Mouse (Mus musculus): Measurements from ENCODE around the gene Vax1. TPM values are rescaled to one million over a fixed set of nuclear protein-coding genes. Genes with fewer than 3 reads are reported as not detected.
A peak's percentile ranks its signal among the peaks of the same experiment; 100 is the strongest.

Gene Vax1
- polyA plus RNA-seq, 1 experiment from 2014 or later: 5.8 TPM

DNA sequence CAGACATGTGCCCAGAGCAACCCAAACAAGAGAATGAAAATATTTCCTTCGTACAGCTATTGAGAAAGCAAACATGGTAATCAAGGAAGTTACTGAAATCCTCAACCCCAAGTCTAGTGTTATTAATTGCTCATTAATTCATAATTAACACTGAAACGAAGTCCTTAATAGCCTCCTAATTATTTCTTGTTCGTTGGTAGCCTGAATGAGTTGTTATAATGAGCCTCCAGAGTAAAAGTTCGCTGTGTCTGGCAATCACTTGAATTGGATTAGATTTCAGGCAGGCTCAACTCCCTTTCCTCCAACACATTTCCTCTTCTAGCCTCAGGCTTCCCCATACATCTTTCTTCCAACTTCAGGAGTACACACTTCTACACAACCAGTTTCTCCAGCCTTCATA lies 27.6 kb downstream of the Vax1 start:
- WGBS: 47% methylated on average over 4 of the region's 4 CpGs
- H3K27ac ChIP-seq (ENCODE audit: low read depth, low read length): no peak overlapping the region
- H3K27me3 ChIP-seq (ENCODE audit: control insufficient read depth, insufficient read depth, low read length): peaks cover 22% of the 10 kb centered on the region; the same call in 1 of the 2 replicates
- no peak overlapping the region for H3K9ac ChIP-seq (ENCODE audit: low read length)
- H3K9me3 ChIP-seq (ENCODE audit: control insufficient read depth, low read length): no peaks in the 10 kb centered on the region
- DNase-seq (ENCODE audit: low spot score) (no peak), ATAC-seq (replicated peaks; ENCODE audit: low FRiP score) (no peak)
- H3K4me2 ChIP-seq (ENCODE audit: low read depth, low read length, severe bottlenecking): no peak overlapping the region
- no peaks in the 10 kb centered on the region for H3K36me3 ChIP-seq (ENCODE audit: control insufficient read depth, insufficient read depth, low read length)
- H3K4me3 ChIP-seq (ENCODE audit: low read depth, low read length): no peak overlapping the region
- H3K4me1 ChIP-seq (replicated peaks; ENCODE audit: control insufficient read depth, insufficient read depth, low read length): no peaks in the 10 kb centered on the region; the same call in 1 of the 2 replicates

DNA sequence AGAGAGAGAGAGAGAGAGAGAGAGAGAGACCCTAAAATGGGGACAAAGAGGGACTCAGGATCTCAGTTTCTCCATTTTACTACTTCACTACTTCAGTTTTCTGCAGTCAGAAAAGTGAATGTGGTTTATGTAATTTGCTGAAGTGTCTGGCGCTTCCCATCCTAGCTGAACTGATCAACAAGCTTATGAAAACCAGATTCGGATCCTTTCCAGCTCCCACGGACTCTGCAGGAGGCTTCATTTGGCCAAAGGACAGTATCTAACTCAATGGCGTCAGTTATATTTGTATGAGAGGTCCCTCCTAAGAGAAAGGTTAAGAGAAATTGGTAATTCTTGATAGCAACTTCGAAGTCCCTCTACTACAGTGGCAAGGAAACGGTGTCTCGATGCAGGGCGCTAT lies 34.5 kb downstream of the Vax1 start:
- Histone ChIP-seq H3K36me3 (ENCODE audit: control insufficient read depth, insufficient read depth, low read length) (no peaks in the 10 kb centered on the region), H3K27me3 (ENCODE audit: control insufficient read depth, insufficient read depth, low read length) (peaks cover 22% of the 10 kb centered on the region), H3K27ac (ENCODE audit: low read depth, low read length) (peak overlapping the region; percentile 55), H3K4me2 (ENCODE audit: low read depth, low read length, severe bottlenecking) (no peak overlapping the region), H3K9ac (ENCODE audit: low read length) (no peak overlapping the region), H3K4me1 (replicated peaks; ENCODE audit: control insufficient read depth, insufficient read depth, low read length) (peaks cover 34% of the 10 kb centered on the region), H3K4me3 (ENCODE audit: low read depth, low read length) (no peak overlapping the region), H3K9me3 (ENCODE audit: control insufficient read depth, low read length) (no peaks in the 10 kb centered on the region)
- no peak for ATAC-seq (replicated peaks; ENCODE audit: low FRiP score)
- 34% methylated on average over 8 of the region's 8 CpGs for WGBS
- DNase-seq (ENCODE audit: low spot score): no peak

DNA sequence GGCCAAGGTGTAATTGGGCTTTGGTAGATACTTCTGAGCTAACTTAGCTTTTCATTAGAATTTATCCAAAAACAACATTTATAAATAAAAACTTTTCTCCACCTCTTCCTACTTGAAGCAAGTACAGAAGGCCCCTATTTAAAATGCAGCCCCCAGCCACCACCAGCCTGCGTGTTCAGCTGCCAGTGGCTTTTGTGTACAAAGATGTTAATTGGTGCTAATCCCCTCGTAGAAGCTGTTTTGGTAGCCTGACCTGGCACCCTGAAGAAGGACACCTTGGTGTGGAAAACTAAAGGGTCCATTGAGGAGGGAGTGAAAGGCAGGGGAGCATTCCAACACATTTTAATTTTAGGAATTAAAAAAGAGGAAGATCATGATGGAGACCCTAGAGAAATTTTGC lies 34.9 kb downstream of the Vax1 start:
- Histone ChIP-seq H3K27me3 (ENCODE audit: control insufficient read depth, insufficient read depth, low read length) (peaks cover 22% of the 10 kb centered on the region), H3K4me2 (ENCODE audit: low read depth, low read length, severe bottlenecking) (no peak overlapping the region), H3K36me3 (ENCODE audit: control insufficient read depth, insufficient read depth, low read length) (no peaks in the 10 kb centered on the region), H3K4me1 (replicated peaks; ENCODE audit: control insufficient read depth, insufficient read depth, low read length) (peaks cover 34% of the 10 kb centered on the region), H3K9me3 (ENCODE audit: control insufficient read depth, low read length) (no peaks in the 10 kb centered on the region), H3K4me3 (ENCODE audit: low read depth, low read length) (no peak overlapping the region), H3K27ac (ENCODE audit: low read depth, low read length) (peak overlapping the region; percentile 55; the same call in 1 of the 2 replicates), H3K9ac (ENCODE audit: low read length) (no peak overlapping the region)
- WGBS: 3% methylated on average over 2 of the region's 2 CpGs
- no peak; the same call in 1 of the 2 replicates for ATAC-seq (replicated peaks; ENCODE audit: low FRiP score)
- peak; percentile 62 for DNase-seq (ENCODE audit: low spot score)

DNA sequence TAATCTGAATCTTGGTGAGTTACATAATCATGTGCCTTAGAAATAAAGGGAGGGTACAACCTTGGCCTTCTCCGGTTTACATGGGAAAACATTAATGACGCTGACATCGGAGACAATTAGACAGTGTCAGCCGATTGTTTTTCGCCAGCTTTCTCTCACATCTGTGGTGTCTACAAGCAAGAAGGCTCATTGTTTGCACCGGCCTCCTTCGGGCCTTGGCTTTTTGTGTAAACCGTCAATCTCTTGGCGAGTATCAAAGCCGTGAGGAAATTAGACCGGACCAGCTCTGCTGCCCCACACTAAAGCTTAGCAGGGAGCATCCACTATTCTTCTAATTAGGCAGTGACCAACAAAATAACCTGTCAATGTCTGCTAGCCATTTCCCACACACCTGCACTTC lies 36.7 kb downstream of the Vax1 start:
- H3K4me2 ChIP-seq (ENCODE audit: low read depth, low read length, severe bottlenecking): peak overlapping the region; percentile 26; the same call in 1 of the 2 replicates
- 8% methylated on average over 11 of the region's 11 CpGs for WGBS
- no peaks in the 10 kb centered on the region for H3K36me3 ChIP-seq (ENCODE audit: control insufficient read depth, insufficient read depth, low read length)
- peak; percentile 77 for ATAC-seq (replicated peaks; ENCODE audit: low FRiP score)
- no peak overlapping the region for H3K9ac ChIP-seq (ENCODE audit: low read length)
- H3K4me3 ChIP-seq (ENCODE audit: low read depth, low read length): no peak overlapping the region
- H3K4me1 ChIP-seq (replicated peaks; ENCODE audit: control insufficient read depth, insufficient read depth, low read length): peaks cover 34% of the 10 kb centered on the region
- H3K27ac ChIP-seq (ENCODE audit: low read depth, low read length): 0 out of 2 replicates have a peak overlapping the region, but pooled peaks have one; percentile 31
- H3K27me3 ChIP-seq (ENCODE audit: control insufficient read depth, insufficient read depth, low read length): peaks cover 14% of the 10 kb centered on the region
- DNase-seq (ENCODE audit: low spot score): peak; percentile 72
- H3K9me3 ChIP-seq (ENCODE audit: control insufficient read depth, low read length): no peaks in the 10 kb centered on the region

DNA sequence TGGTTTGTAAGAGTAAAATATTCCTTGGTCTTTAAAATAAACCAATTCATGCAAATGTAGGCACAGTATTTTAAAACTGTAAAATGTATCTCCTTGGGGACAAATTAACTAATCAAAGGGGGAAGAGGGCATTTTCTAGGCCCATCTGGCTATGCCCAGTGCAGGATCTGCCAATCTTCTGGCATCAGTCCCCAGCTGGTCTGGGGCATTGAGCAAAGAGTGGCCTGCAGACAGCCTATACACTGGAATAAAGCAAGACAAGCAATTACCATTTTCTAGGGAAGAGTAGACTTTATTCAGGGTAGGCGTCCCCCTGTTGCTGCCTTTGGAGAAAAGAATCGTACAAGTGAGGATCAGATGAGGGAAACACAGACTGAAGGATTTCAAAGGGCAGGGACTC lies 40.2 kb downstream of the Vax1 start:
- Histone ChIP-seq H3K27me3 (ENCODE audit: control insufficient read depth, insufficient read depth, low read length) (peaks cover 11% of the 10 kb centered on the region), H3K4me2 (ENCODE audit: low read depth, low read length, severe bottlenecking) (no peak overlapping the region)
- no peak for DNase-seq (ENCODE audit: low spot score)

DNA sequence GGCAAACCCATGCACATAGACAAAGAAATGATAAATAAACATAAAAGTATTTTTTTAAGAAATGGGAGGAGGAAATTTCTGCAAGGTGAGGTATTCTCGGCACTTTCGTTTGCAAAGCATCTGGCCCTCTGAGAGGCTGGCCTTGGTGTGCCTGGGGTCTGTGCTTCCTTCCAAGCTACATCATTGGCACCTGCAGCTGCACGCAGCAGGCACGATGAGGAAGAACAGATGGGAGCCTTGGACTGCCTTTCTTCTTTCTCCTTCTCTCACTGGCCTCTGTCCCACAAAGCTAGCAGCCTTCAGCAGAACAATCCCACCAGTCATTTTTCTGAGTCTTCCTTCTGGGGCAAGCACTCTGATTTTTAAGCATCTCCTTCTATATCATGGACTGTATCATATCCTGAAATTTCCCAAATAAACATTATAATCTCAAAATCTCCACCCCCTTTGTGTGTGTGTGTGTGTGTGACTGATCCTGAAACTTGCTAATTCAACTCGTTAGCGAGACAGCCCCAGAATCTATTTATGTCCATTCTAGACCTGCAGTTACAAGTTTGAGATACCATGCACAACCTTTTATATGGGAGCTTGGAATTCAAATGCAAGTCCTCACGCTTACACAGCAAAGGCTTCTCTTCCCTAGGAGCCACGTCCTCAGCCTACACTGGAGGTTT lies 41.2 kb downstream of the Vax1 start:
- Histone ChIP-seq H3K9me3 (ENCODE audit: control insufficient read depth, low read length) (no peaks in the 10 kb centered on the region), H3K4me3 (ENCODE audit: low read depth, low read length) (no peak overlapping the region), H3K27me3 (ENCODE audit: control insufficient read depth, insufficient read depth, low read length) (peaks cover 11% of the 10 kb centered on the region), H3K9ac (ENCODE audit: low read length) (no peak overlapping the region), H3K27ac (ENCODE audit: low read depth, low read length) (no peak overlapping the region), H3K4me2 (ENCODE audit: low read depth, low read length, severe bottlenecking) (no peak overlapping the region), H3K4me1 (replicated peaks; ENCODE audit: control insufficient read depth, insufficient read depth, low read length) (peaks cover 17% of the 10 kb centered on the region), H3K36me3 (ENCODE audit: control insufficient read depth, insufficient read depth, low read length) (no peaks in the 10 kb centered on the region)
- 75% methylated on average over 8 of the region's 8 CpGs for WGBS
- DNase-seq (ENCODE audit: low spot score): no peak
- ATAC-seq (replicated peaks; ENCODE audit: low FRiP score): no peak

More for the DNA sequence above, 40.2 kb downstream of the Vax1 start:
- no peak overlapping the region for H3K9ac ChIP-seq (ENCODE audit: low read length)
- H3K27ac ChIP-seq (ENCODE audit: low read depth, low read length): no peak overlapping the region
- no peak overlapping the region for H3K4me3 ChIP-seq (ENCODE audit: low read depth, low read length)
- H3K36me3 ChIP-seq (ENCODE audit: control insufficient read depth, insufficient read depth, low read length): no peaks in the 10 kb centered on the region
- ATAC-seq (replicated peaks; ENCODE audit: low FRiP score): no peak
- WGBS: 28% methylated on average over 2 of the region's 2 CpGs
- H3K4me1 ChIP-seq (replicated peaks; ENCODE audit: control insufficient read depth, insufficient read depth, low read length): peaks cover 22% of the 10 kb centered on the region
- no peaks in the 10 kb centered on the region for H3K9me3 ChIP-seq (ENCODE audit: control insufficient read depth, low read length)

DNA sequence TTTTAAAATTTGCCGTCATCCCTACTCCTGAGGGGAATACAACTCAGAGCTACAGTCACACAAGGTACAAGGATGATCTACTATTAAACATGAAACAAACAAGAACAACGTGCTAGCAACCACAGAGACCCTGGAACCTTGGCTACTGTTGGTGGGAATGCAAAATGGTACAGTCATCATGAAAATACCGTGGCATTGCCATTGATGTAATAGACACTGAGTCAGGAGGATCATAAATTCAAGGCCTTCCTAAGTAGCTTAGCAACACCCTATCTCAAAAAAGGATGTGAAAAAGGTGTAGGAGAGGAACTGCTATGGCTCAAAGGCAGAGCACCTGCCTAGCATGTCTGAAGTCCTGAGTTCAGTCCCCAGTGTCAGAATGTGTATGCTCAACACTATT lies 42.4 kb downstream of the Vax1 start:
- Histone ChIP-seq H3K4me2 (ENCODE audit: low read depth, low read length, severe bottlenecking) (no peak overlapping the region), H3K9me3 (ENCODE audit: control insufficient read depth, low read length) (no peaks in the 10 kb centered on the region), H3K36me3 (ENCODE audit: control insufficient read depth, insufficient read depth, low read length) (no peaks in the 10 kb centered on the region), H3K4me1 (replicated peaks; ENCODE audit: control insufficient read depth, insufficient read depth, low read length) (peaks cover 9% of the 10 kb centered on the region; the same call in 1 of the 2 replicates), H3K4me3 (ENCODE audit: low read depth, low read length) (no peak overlapping the region), H3K27me3 (ENCODE audit: control insufficient read depth, insufficient read depth, low read length) (peaks cover 11% of the 10 kb centered on the region), H3K9ac (ENCODE audit: low read length) (no peak overlapping the region), H3K27ac (ENCODE audit: low read depth, low read length) (no peak overlapping the region)
- WGBS: 86% methylated on average over 3 of the region's 3 CpGs
- no peak for ATAC-seq (replicated peaks; ENCODE audit: low FRiP score)
- no peak for DNase-seq (ENCODE audit: low spot score)

Data from forebrain, embryonic 11.5 days (tissue).